22 mouse cellular contexts compared by ENCODE assay signal in genomic region chr8:13843286-13843685, GRCm38 (mm10). TPM values are rescaled to one million over a fixed set of nuclear protein-coding genes. Genes with fewer than 3 reads are reported as not detected.
"Had no signal": no experiment of that assay in that cellular context is flagged by ENCODE, and none has a peak within 500 bp of the region (broad histone marks: within the 10 kb centered on the region; RNA-seq: fewer than 3 reads in every experiment).

No protein-coding gene starts in this region.

RNA-seq across cellular contexts. Expression of gene AF366264, which starts 5.1 kb away (rescaled TPM):
- total RNA-seq: layer of hippocampus, adult 2 months; layer of hippocampus, postnatal 10 days; left cerebral cortex, adult 8-10 months; left cerebral cortex, postnatal 14 days; left cerebral cortex, postnatal 4 days; megakaryocyte, adult 5-6 weeks had no signal
- polyA plus RNA-seq: kidney, embryonic 16.5 days; limb, embryonic 12.5 days; limb, embryonic 15.5 days; liver, embryonic 11.5 days; liver, embryonic 14.5 days; liver, postnatal 0 days; lung, embryonic 14.5 days; lung, postnatal 0 days; macrophage; midbrain, embryonic 12.5 days; midbrain, embryonic 15.5 days; neural tube, embryonic 12.5 days; neural tube, embryonic 15.5 days; stomach, embryonic 14.5 days; stomach, postnatal 0 days; thymus, adult 2 months had no signal
